Mouse (Mus musculus): ENCODE data around the gene Zfp663.

- TF ChIP-seq POLR2A (IDR thresholded peaks at IDR 0.05; ENCODE audit: control insufficient read depth, low read depth, low read length) (no peak), CTCF (IDR thresholded peaks at IDR 0.05; ENCODE audit: control insufficient read depth, insufficient read depth, insufficient replicate concordance, low read depth, low read length) (no peak)
Measured at GRCm38 (mm10) chr2:165323928-165324327, 44.6 kb downstream of the Zfp663 start.

All from testis, adult 2 months (tissue).